Mouse (Mus musculus) C2C12 (cell line): ENCODE measurements around the gene Pcf11.

Source experiments
- CEBPB ChIP-seq: IDR thresholded peaks from one replicate; pipeline ENCODE4 v1.6.1; 2011; ENCODE audit warnings: low read depth, mild to moderate bottlenecking, control low read depth, moderate library complexity
- CTCF ChIP-seq: IDR thresholded peaks from one replicate; pipeline ENCODE4 v1.5.1; 2011; ENCODE audit not compliant: control insufficient read depth, insufficient read depth, insufficient read length
- FOSL1 ChIP-seq: IDR thresholded peaks from one replicate; pipeline ENCODE4 v1.8.0; 2011; ENCODE audit warnings: mild to moderate bottlenecking, low read length; ENCODE audit not compliant: poor library complexity, insufficient read depth, severe bottlenecking
- MAX ChIP-seq: IDR thresholded peaks from one replicate; pipeline ENCODE4 v1.6.1; 2011; ENCODE audit warnings: mild to moderate bottlenecking, control low read depth
- MYOD1 ChIP-seq: IDR thresholded peaks from one replicate; pipeline ENCODE4 v1.6.1; 2011; ENCODE audit warnings: low read depth; ENCODE audit not compliant: control insufficient read depth, insufficient read length
- MYOG ChIP-seq: IDR thresholded peaks from one replicate; pipeline ENCODE4 v1.6.1; 2011; ENCODE audit not compliant: control insufficient read depth, insufficient read length; ENCODE audit errors: extremely low read depth
- USF1 ChIP-seq: IDR thresholded peaks from one replicate; pipeline ENCODE4 v1.6.1; 2011; ENCODE audit warnings: low read depth, mild to moderate bottlenecking, control low read depth, moderate library complexity

DNA sequence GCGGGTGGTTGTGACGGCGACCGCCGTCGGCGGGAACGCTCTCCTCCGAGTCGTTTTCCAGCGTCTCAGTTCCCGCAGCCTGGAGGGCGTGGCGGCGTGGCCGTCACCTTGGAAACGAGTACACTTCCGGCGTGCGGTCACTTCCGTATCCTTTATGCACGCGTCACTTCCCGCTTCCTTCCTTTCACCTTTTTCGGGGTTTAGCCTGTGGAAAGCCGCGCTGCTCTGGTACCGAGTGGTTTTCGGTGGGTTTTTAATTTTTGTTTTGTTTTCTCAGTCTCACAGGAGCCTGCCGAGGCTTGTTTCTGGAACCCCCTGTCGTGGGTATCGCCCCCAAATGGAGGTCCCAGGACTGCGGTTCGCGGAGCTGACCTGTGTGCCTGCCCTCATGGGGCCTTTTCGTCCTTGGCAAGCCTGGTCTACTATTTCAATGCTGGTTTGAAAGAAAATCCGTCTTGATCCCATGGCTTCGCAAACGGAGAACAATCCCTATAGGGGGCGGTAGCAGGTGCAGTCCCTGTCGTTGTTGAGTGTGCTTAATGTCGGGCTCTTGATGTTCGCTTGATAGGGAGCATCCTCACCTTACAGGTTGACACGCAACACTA lies 32.6 kb downstream of the Pcf11 start, which contains the start of gene Ankrd42:
- TF ChIP-seq CTCF (no peak), MYOD1 (no peak), MAX (peak; percentile 38), MYOG (no peak), USF1 (no peak), FOSL1 (no peak), CEBPB (no peak)
